Mouse (Mus musculus): Measurements from ENCODE around the gene Mrc1.
"Not testable (repeated sequence)": the region's sequence is repeated elsewhere in the genome, so short reads cannot be mapped to it uniquely, and the experiment has no call there.

The Mrc1 gene

DNA sequence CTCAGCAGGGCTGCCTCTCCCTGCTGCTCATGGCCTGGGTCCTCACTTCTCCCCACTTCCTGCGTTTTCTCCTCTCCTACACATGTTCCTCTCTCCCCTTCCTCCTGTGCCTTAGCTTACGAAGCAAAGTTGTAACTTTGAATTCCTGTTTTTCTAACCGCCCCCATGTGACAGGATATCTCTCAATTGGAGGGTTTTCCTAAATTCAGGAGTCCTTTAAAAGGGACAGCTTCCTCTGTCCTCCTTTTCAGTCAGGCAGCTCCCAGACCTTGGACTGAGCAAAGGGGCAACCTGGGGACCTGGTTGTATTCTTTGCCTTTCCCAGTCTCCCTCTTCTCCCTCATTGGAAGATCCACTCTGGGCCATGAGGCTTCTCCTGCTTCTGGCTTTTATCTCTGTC, at the start of gene Mrc1:
TSS of gene Mrc1 (plus strand) at position 244 of the 400 bp plus-strand sequence.
- DNase-seq: no peak

GRCm38 (mm10) chr2:14184375-14184774, 44.8 kb upstream of the Mrc1 start:
- DNase-seq: no peak

DNA sequence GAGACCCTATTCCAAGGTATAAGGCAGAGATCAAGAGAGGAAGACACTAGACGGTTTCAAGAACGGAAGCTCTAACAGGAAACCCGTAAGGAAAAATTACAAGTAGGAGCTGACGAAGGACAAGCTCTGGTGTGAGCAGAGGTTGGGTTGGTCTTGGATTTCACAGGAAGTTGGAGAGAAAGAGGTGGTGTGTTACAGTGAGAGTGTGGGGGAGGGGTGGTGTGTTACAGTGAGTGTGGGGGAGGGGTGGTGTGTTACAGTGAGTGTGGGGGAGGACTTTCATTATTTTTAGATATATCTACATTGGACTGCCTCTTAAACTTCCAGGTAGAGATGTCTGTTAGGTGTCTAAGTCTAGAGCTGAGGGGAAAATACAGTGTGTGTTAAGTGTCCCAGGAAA, 38.5 kb upstream of the Mrc1 start:
- no peak for DNase-seq

- no peak for DNase-seq
Measured at GRCm38 (mm10) chr2:14191601-14192000, 37.6 kb upstream of the Mrc1 start.

DNA sequence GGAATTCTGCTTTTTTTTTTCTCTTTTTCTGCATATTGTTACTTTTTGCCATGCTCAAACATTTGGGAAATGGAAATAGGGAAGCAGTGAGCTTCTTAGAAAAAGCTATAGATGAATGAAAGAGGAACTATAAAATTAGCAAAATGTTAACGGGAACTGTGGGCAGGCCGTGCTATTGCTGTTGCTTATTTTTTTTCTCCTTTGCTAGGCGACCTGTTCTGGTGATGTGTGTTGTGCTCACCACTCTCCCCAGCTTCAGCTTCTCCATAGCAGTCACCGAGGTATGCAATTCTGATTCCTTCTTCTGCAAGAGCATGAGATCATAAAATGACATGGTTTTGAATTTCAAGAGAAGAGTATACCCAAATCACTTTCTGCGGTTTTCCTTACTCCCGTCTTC, 37.1 kb upstream of the Mrc1 start:
- no peak for DNase-seq

- DNase-seq: not testable (repeated sequence)
Measured at GRCm38 (mm10) chr2:14198325-14198903, 30.8 kb upstream of the Mrc1 start.

DNA sequence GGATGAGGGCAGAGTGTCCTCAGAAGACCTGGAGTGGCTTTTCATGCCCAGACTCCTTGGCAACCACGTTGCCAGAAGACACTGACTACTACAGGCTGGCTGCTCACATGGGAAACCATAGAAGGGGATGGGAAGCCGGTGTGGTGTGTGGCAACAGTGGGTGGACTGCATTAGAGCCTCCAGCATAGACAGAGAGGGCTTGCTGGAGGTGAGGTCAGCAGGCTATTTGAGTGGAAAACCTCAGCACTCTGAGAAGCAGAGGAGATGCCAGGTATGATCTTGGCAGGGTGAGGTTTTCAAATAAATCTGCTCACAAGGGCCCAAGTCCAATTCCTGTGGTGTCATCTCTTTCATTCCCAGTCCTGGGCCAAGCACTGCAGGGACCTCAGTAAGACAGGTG, 29.6 kb upstream of the Mrc1 start:
- no peak for DNase-seq

DNA sequence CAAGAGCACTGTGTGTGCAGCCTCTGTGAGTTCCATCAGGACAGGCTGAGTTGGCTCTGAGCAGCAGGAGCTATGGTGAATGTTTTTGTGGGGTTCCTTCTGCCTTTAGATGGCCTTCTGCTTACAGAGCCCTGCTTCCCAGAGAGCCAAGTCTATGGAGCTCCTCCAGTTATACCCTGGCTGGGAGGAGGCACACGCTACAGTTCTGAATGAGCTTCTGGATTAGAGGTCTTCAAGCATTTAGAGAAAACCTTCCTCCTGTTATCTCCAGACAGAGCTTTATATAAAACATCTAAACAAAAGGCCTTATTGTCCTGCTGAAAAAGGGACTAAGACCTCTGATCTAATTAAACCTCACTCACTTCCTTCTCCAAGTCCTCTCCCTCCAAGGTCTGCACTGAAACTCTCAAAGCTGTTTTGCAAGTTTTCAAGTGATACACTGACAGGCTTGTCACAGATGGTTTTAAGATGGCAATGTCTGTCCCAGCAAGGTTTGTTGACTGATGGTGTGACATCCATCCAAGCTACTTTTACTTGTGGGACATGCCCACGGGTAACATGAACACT, 28.2 kb upstream of the Mrc1 start:
- not testable (repeated sequence) for DNase-seq

GRCm38 (mm10) chr2:14204308-14204707, 24.9 kb upstream of the Mrc1 start:
- DNase-seq: no peak

GRCm38 (mm10) chr2:14206798-14207197, 22.4 kb upstream of the Mrc1 start:
- DNase-seq: no peak

DNA sequence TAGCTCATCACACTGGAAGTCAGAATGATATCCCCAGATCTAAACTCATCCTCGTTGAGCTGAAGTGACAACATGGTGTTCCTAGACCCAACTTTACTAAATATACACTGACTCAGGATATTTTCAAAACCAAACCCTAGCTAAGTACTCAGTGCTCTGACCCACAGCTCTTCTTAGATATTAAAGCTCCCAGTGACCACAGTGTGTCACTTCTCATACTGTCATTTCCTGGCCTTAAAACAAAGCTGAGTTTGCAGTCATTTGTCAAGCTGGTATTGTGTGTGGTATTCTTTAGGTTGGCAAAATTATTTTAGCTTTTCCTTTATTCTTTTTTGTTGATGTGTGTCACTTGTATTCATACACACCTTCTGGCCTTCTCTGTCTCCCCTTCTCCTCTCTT, 18.5 kb upstream of the Mrc1 start:
- no peak for DNase-seq

- DNase-seq: no peak
Measured at GRCm38 (mm10) chr2:14211606-14212005, 17.6 kb upstream of the Mrc1 start.

GRCm38 (mm10) chr2:14214764-14215163, 14.4 kb upstream of the Mrc1 start:
- DNase-seq: no peak

DNA sequence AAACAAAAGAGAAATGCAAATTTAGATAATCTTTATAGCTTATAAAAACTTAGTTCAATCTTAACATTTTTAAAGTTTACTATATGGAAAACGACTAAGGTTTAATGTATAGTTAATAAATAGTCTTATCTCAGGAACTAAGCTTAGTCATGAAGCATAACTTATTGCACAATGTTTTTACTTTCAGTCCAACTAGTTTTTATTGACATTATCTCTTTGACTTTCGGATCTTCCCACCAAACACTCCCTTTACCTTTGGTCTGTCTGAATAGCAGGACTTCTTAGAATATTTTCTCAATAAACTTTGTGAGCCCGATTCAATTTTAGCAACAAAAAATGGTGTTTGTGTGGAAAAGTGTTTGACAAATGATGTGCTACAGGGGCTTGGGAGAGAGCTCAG, 12.5 kb upstream of the Mrc1 start:
- no peak for DNase-seq

GRCm38 (mm10) chr2:14218126-14218525, 11.1 kb upstream of the Mrc1 start:
- no peak for DNase-seq

DNA sequence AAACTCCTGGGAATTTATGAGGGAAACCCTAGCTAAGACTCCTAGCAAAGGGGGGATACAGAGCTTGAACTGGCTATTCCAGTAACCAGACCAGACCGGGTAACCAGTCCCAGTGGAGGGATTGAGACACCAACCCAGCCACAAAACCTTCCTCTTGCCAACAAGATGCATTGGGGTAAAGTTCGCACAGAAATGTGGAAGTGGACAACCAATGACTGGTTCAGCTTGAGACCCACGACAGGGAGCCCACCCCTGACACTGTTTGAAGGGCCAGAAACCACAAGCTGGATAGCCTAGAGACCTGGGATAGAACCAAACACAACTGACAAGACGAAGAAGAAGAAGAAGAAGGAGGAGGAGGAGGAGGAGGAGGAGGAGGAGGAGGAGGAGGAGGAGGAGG, 4.8 kb upstream of the Mrc1 start:
- no peak for DNase-seq

DNA sequence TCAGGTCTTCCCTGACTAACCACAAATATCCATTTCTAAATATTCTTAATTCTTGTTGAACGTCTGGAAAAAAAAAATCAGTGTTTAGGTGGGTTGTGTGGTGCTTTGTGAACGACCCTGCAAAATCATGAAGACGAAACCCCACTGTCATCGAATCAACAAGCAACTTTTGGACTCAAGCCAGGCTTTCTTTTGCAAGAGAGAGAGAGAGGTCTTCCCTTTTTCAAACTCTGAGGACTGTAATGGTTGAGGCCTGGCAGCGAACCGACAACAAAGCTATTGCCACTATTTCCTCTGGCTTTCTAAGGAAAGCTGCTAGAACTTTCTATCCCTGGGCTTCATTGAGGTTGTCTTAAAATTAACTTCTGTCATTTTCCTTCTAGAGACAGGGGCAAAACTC, 697 bp upstream of the Mrc1 start:
- DNase-seq: no peak

DNA sequence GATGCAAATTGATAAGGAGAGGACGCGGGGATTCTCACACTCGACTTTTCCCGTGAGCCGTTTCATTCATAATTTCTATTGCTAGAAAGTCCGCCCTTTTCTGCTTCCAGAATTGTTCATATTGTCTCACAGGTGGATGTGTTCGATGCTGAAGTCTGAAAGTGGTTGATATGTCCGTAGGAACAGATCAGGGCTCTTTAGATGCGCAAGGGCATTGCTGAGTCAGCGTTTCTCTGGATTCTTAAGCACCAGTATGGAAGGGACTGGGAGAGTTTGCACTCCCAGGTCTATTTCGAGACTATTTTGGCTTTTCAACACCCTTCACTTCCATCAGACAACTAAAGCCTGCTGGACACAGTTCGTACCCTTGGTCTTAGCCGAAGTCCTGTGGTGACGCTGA, 787 bp downstream of the Mrc1 start:
- DNase-seq: no peak

GRCm38 (mm10) chr2:14232897-14233296, 3.7 kb downstream of the Mrc1 start:
- DNase-seq: no peak

DNA sequence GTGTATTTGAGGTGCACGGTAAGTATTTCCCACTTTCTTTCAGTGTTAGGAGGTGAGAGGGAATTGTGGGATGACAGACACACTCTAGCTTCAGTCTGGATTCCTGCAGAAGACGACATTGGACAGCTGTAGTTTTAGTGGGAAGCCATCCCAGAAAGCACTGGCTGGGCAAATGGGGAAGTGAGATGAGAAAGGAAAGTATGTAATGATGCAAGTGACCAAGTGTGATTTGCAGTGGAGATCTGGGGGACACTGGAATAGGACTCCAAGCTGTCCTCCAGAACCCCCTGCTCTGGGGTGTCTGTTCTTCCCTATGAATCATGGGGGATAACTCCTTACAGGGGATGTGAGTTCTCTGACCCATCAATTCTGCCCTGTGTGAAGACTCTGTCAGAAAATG, 4.8 kb downstream of the Mrc1 start:
- DNase-seq: no peak

DNA sequence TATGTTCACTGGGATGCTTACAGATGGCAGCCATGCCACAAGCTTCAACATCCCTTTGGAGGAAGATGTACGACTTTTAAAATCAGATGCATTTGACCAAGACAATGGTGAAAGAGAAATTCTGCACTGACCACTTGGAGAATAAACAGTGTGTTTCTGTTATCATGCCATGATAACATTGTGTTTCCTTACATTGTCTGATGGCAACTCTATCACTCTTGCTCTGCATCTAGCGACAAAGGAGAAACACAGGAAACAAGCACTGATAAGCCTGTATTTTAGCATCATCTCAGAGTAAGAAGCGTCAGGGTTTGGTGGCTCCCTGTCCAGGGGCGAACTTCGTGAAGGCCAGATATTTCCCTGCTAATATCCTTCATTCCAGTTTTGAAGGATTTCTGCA, 6.1 kb downstream of the Mrc1 start:
- DNase-seq: no peak

GRCm38 (mm10) chr2:14236920-14237319, 7.7 kb downstream of the Mrc1 start:
- DNase-seq: no peak

- no peak for DNase-seq
Measured at GRCm38 (mm10) chr2:14237723-14238122, 8.5 kb downstream of the Mrc1 start.

DNA sequence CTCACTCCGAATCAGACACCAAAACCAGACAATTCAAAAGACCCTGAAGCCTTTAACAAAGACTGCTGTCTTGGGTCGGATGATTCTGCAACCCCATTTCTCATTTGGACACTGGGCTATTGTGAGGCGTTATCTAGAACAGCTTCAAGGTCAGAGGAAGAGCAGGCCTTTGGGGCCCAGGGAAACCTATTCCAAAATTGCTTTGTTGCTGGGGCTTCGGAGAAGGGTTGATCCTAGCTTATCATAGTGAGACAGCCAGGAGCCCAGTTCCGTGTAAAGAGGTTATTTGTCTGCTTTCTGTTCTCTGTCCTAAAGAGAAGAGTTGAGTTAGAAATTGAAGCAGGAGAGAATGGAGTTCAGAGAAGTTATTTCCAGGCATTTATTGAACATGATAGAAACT, 10.0 kb downstream of the Mrc1 start:
- DNase-seq: no peak

- no peak for DNase-seq
Measured at GRCm38 (mm10) chr2:14244157-14244556, 15.0 kb downstream of the Mrc1 start.

Data from kidney, adult 8-10 months (tissue).